Mouse (Mus musculus) frontal cortex, adult (tissue): ENCODE measurements around the gene Crlf1.

Experiments
- ATAC-seq: cut with Nextera tagmentation; 2 replicates; pipeline ENCODE4 v1.9.2; 2017; ENCODE audit warnings: mild to moderate bottlenecking, moderate library complexity, mixed read lengths; ENCODE audit not compliant: low TSS enrichment

Crlf1 gene

GRCm38 (mm10) chr8:70522592-70523403 is 29.8 kb downstream of the Crlf1 start:
- ATAC-seq, result peak; percentile 86

GRCm38 (mm10) chr8:70527111-70527511 is 34.2 kb downstream of the Crlf1 start:
- ATAC-seq, result no peak

- ATAC-seq, result peak; percentile 86
Observed at GRCm38 (mm10) chr8:70527512-70528181, 34.7 kb downstream of the Crlf1 start, which contains the start of the genes Fkbp8 and Kxd1. Fkbp8 (plus strand) TSS chr8:70527724. Kxd1 (minus strand) TSS chr8:70527956.

- ATAC-seq, result no peak
Observed at GRCm38 (mm10) chr8:70528182-70528797, 35.3 kb downstream of the Crlf1 start.

GRCm38 (mm10) chr8:70529299-70529698 is 36.3 kb downstream of the Crlf1 start:
- no peak for ATAC-seq

- ATAC-seq, result peak; percentile 44
Observed at GRCm38 (mm10) chr8:70529741-70530161, 36.8 kb downstream of the Crlf1 start.

- ATAC-seq, result no peak
Observed at GRCm38 (mm10) chr8:70530314-70530713, 37.4 kb downstream of the Crlf1 start.

GRCm38 (mm10) chr8:70534281-70534680 is 41.3 kb downstream of the Crlf1 start:
- ATAC-seq, result no peak

- no peak for ATAC-seq
Observed at GRCm38 (mm10) chr8:70535221-70535620, 42.3 kb downstream of the Crlf1 start.

- ATAC-seq, result no peak
Observed at GRCm38 (mm10) chr8:70535701-70536100, 42.7 kb downstream of the Crlf1 start.

- no peak for ATAC-seq
Observed at GRCm38 (mm10) chr8:70538024-70538579, 45.1 kb downstream of the Crlf1 start.

- peak; percentile 65 for ATAC-seq
Observed at GRCm38 (mm10) chr8:70538633-70539076, 45.7 kb downstream of the Crlf1 start.

- ATAC-seq, result peak; percentile 80
Observed at GRCm38 (mm10) chr8:70539077-70539813, 46.3 kb downstream of the Crlf1 start, which contains the start of gene Ell. Ell (plus strand) TSS chr8:70539457.

GRCm38 (mm10) chr8:70540013-70540506 is 47.1 kb downstream of the Crlf1 start:
- ATAC-seq, result no peak

- no peak for ATAC-seq
Observed at GRCm38 (mm10) chr8:70540507-70541071, 47.6 kb downstream of the Crlf1 start.

GRCm38 (mm10) chr8:70541081-70541480 is 48.1 kb downstream of the Crlf1 start:
- no peak for ATAC-seq

GRCm38 (mm10) chr8:70544200-70544687 is 51.3 kb downstream of the Crlf1 start:
- no peak for ATAC-seq

- no peak for ATAC-seq
Observed at GRCm38 (mm10) chr8:70546412-70546811, 53.5 kb downstream of the Crlf1 start.

- ATAC-seq, result no peak
Observed at GRCm38 (mm10) chr8:70547762-70548161, 54.8 kb downstream of the Crlf1 start.

- no peak for ATAC-seq
Observed at GRCm38 (mm10) chr8:70549412-70550184, 56.6 kb downstream of the Crlf1 start.
